23 mouse cellular contexts compared by ENCODE assay signal in the genomic region with DNA sequence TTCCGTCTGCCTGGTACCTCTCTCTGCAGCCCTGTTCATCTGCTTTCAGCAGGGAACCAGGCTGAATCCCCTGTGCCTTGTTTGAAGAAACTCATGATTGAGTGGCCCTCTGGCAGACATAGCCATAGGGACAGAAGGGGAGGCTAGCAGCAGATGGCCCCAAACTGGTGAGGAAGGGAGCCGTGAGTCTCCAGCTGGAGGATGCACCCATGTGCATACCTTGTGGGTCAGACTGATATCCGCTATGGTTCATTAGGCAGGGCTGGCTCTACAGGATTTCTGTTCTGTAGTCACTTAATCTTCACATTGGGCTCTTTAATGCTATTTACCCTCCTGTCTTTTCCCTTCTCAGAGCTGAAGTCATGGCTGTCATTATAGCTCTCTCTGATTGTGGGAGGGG.
DNase-seq lines count a peak whose midpoint lies in the region; ATAC-seq and TF ChIP-seq lines count a peak whose summit lies in the region.
"Had no signal": no experiment of that assay in that cellular context is flagged by ENCODE, and none has a peak within 500 bp of the region (broad histone marks: within the 10 kb centered on the region; RNA-seq: fewer than 3 reads in every experiment).

No protein-coding gene starts in this region.

- no peaks in the 10 kb centered on the region for H3K9me3 ChIP-seq in hindbrain, embryonic 11.5 days (ENCODE audit: control insufficient read depth, low read length)
- no peaks in the 10 kb centered on the region for H3K9me3 ChIP-seq in hindbrain, embryonic 16.5 days (ENCODE audit: control insufficient read depth, low read length)
- no peaks in the 10 kb centered on the region for H3K9me3 ChIP-seq in midbrain, embryonic 11.5 days (ENCODE audit: control insufficient read depth, low read length)
- no peaks in the 10 kb centered on the region for H3K9me3 ChIP-seq in midbrain, embryonic 10.5 days (replicated peaks)
- no peaks in the 10 kb centered on the region for H3K9me3 ChIP-seq in midbrain, postnatal 0 days (ENCODE audit: low read length)
- H3K9me3 ChIP-seq: forebrain, embryonic 12.5 days; heart, embryonic 12.5 days; hindbrain, embryonic 13.5 days; intestine, embryonic 15.5 days; liver, embryonic 13.5 days; neural tube, embryonic 12.5 days had no signal

- peak; percentile 60; the same call in 1 of the 2 replicates for ATAC-seq in hindbrain, embryonic 11.5 days (ENCODE audit: low FRiP score)
- no peak for ATAC-seq in hindbrain, embryonic 16.5 days
- 0 out of 2 replicates have a peak, but pooled peaks have one; percentile 61 for ATAC-seq in midbrain, embryonic 11.5 days (ENCODE audit: low FRiP score)
- no peak for ATAC-seq in midbrain, postnatal 0 days (ENCODE audit: low FRiP score)
- ATAC-seq in activated CD4-positive, CD25-positive, alpha-beta regulatory T cell, adult 4 months, result no peak
- ATAC-seq: intestine, embryonic 15.5 days had no signal

- no peak overlapping the region for H3K9ac ChIP-seq in hindbrain, embryonic 11.5 days (ENCODE audit: low read depth, low read length)
- no peak overlapping the region for H3K9ac ChIP-seq in hindbrain, embryonic 16.5 days (ENCODE audit: low read depth, low read length)
- H3K9ac ChIP-seq in midbrain, embryonic 11.5 days (ENCODE audit: low read length), result no peak overlapping the region
- no peak overlapping the region for H3K9ac ChIP-seq in midbrain, postnatal 0 days (replicated peaks; ENCODE audit: low read length, poor library complexity, severe bottlenecking)
- H3K9ac ChIP-seq: forebrain, embryonic 12.5 days; heart, embryonic 12.5 days; hindbrain, embryonic 13.5 days; intestine, embryonic 15.5 days; liver, embryonic 13.5 days; neural tube, embryonic 12.5 days had no signal

- 63% methylated on average over 3 of the region's 3 CpGs for WGBS in hindbrain, embryonic 11.5 days
- 41% methylated on average over 3 of the region's 3 CpGs for WGBS in hindbrain, embryonic 16.5 days
- WGBS in midbrain, embryonic 11.5 days, result 46% methylated on average over 3 of the region's 3 CpGs
- WGBS in midbrain, embryonic 10.5 days, result 68% methylated on average over 3 of the region's 3 CpGs
- 29% methylated on average over 3 of the region's 3 CpGs for WGBS in midbrain, postnatal 0 days

- no peak overlapping the region for H3K4me3 ChIP-seq in hindbrain, embryonic 11.5 days (ENCODE audit: low read depth, low read length)
- H3K4me3 ChIP-seq in hindbrain, embryonic 16.5 days (ENCODE audit: low read length), result no peak overlapping the region
- no peak overlapping the region for H3K4me3 ChIP-seq in midbrain, embryonic 11.5 days (ENCODE audit: low read depth, low read length)
- no peak overlapping the region for H3K4me3 ChIP-seq in midbrain, embryonic 10.5 days
- no peak overlapping the region for H3K4me3 ChIP-seq in midbrain, postnatal 0 days (ENCODE audit: low read depth, low read length)
- H3K4me3 ChIP-seq: forebrain, embryonic 12.5 days; heart, embryonic 12.5 days; hindbrain, embryonic 13.5 days; intestine, embryonic 15.5 days; liver, embryonic 13.5 days; neural tube, embryonic 12.5 days had no signal

- H3K4me2 ChIP-seq in hindbrain, embryonic 11.5 days (replicated peaks; ENCODE audit: low read depth, low read length), result no peak overlapping the region
- no peak overlapping the region for H3K4me2 ChIP-seq in hindbrain, embryonic 16.5 days (ENCODE audit: low read length)
- no peak overlapping the region for H3K4me2 ChIP-seq in midbrain, embryonic 11.5 days
- H3K4me2 ChIP-seq in midbrain, postnatal 0 days (ENCODE audit: low read depth, low read length, poor library complexity, severe bottlenecking), result no peak overlapping the region
- H3K4me2 ChIP-seq: forebrain, embryonic 12.5 days; heart, embryonic 12.5 days; hindbrain, embryonic 13.5 days; intestine, embryonic 15.5 days; liver, embryonic 13.5 days; neural tube, embryonic 12.5 days had no signal

- no peaks in the 10 kb centered on the region for H3K27me3 ChIP-seq in hindbrain, embryonic 11.5 days (ENCODE audit: control insufficient read depth, insufficient read depth, low read length)
- H3K27me3 ChIP-seq in hindbrain, embryonic 16.5 days (replicated peaks; ENCODE audit: control insufficient read depth, insufficient read depth, low read length), result no peaks in the 10 kb centered on the region; the same call in 1 of the 2 replicates
- H3K27me3 ChIP-seq in midbrain, embryonic 11.5 days (ENCODE audit: control insufficient read depth, insufficient read depth, low read length), result no peaks in the 10 kb centered on the region
- no peaks in the 10 kb centered on the region for H3K27me3 ChIP-seq in midbrain, embryonic 10.5 days (ENCODE audit: low read depth, poor library complexity, severe bottlenecking)
- no peaks in the 10 kb centered on the region for H3K27me3 ChIP-seq in midbrain, postnatal 0 days (ENCODE audit: insufficient read depth, low read length)
- H3K27me3 ChIP-seq: forebrain, embryonic 12.5 days; intestine, embryonic 15.5 days; liver, embryonic 13.5 days; neural tube, embryonic 12.5 days had no signal

- DNase-seq in cerebellum, postnatal 10 days, result peak; percentile 43 to 61
- DNase-seq in cerebellum, postnatal 4 days (ENCODE audit: low spot score in 2 of 2), result no peak
- DNase-seq in hindbrain, embryonic 11.5 days (ENCODE audit: low spot score), result peak; percentile 31
- no peak for DNase-seq in midbrain, embryonic 11.5 days (ENCODE audit: low spot score, missing footprints)
- no peak for DNase-seq in midbrain, embryonic 10.5 days (ENCODE audit: low spot score)
- DNase-seq in midbrain, postnatal 0 days (ENCODE audit: low spot score), result peak; percentile 44
- DNase-seq: adrenal gland, postnatal 25 days; cerebellum, adult 18-20 months; gastrocnemius, postnatal 14 days; heart, adult 11 months; heart, postnatal 10 days; kidney, adult 8-10 months; kidney, postnatal 4 days; liver, embryonic 13.5 days; lung, adult 2 months; lung, postnatal 14 days had no signal

- TF ChIP-seq CTCF in midbrain, postnatal 0 days (IDR thresholded peaks at IDR 0.05), result no peak

- no peaks in the 10 kb centered on the region for H3K36me3 ChIP-seq in hindbrain, embryonic 11.5 days (ENCODE audit: control insufficient read depth, insufficient read depth, low read length)
- no peaks in the 10 kb centered on the region for H3K36me3 ChIP-seq in hindbrain, embryonic 16.5 days (ENCODE audit: control insufficient read depth, insufficient read depth, low read length)
- H3K36me3 ChIP-seq in midbrain, embryonic 11.5 days (ENCODE audit: control insufficient read depth, insufficient read depth, low read length), result no peaks in the 10 kb centered on the region
- H3K36me3 ChIP-seq in midbrain, embryonic 10.5 days, result no peaks in the 10 kb centered on the region
- no peaks in the 10 kb centered on the region for H3K36me3 ChIP-seq in midbrain, postnatal 0 days (ENCODE audit: insufficient read depth, low read length)
- H3K36me3 ChIP-seq: forebrain, embryonic 12.5 days; heart, embryonic 12.5 days; hindbrain, embryonic 13.5 days; intestine, embryonic 15.5 days; liver, embryonic 13.5 days; neural tube, embryonic 12.5 days had no signal

- H3K4me1 ChIP-seq in hindbrain, embryonic 11.5 days (replicated peaks; ENCODE audit: control insufficient read depth, insufficient read depth, low read length), result peaks cover 3% of the 10 kb centered on the region; the same call in 1 of the 2 replicates
- peaks cover 3% of the 10 kb centered on the region for H3K4me1 ChIP-seq in hindbrain, embryonic 16.5 days (ENCODE audit: control insufficient read depth, insufficient read depth, low read depth, low read length)
- peaks cover 5% of the 10 kb centered on the region for H3K4me1 ChIP-seq in midbrain, embryonic 11.5 days (ENCODE audit: control insufficient read depth, insufficient read depth, low read length)
- H3K4me1 ChIP-seq in midbrain, embryonic 10.5 days, result peaks cover 40% of the 10 kb centered on the region
- H3K4me1 ChIP-seq in midbrain, postnatal 0 days (ENCODE audit: insufficient read depth, low read length), result 0 out of 2 replicates have a peak, but pooled peaks cover 4% of the 10 kb centered on the region
- H3K4me1 ChIP-seq: heart, embryonic 12.5 days; intestine, embryonic 15.5 days; liver, embryonic 13.5 days had no signal

- no peak overlapping the region for H3K27ac ChIP-seq in hindbrain, embryonic 11.5 days (ENCODE audit: low read depth, low read length)
- H3K27ac ChIP-seq in hindbrain, embryonic 16.5 days (ENCODE audit: low read depth, low read length), result no peak overlapping the region
- H3K27ac ChIP-seq in midbrain, embryonic 11.5 days (ENCODE audit: low read depth, low read length), result no peak overlapping the region
- no peak overlapping the region for H3K27ac ChIP-seq in midbrain, embryonic 10.5 days (replicated peaks)
- H3K27ac ChIP-seq in midbrain, postnatal 0 days (ENCODE audit: low read depth, low read length), result no peak overlapping the region
- H3K27ac ChIP-seq: forebrain, embryonic 12.5 days; hindbrain, embryonic 13.5 days; intestine, embryonic 15.5 days; liver, embryonic 13.5 days; neural tube, embryonic 12.5 days had no signal

Comparison
In these comparisons a context has a peak if more than half of its experiments do, and no peak if none do; other contexts are left out.
1. DNase-seq: peak in cerebellum, postnatal 10 days (2 of 2), hindbrain, embryonic 11.5 days (single experiment) and midbrain, postnatal 0 days (single experiment); none in cerebellum, postnatal 4 days (0 of 2), midbrain, embryonic 11.5 days (single experiment) and midbrain, embryonic 10.5 days (single experiment).
2. ATAC-seq: peak in hindbrain, embryonic 11.5 days (single experiment) and midbrain, embryonic 11.5 days (single experiment); none in hindbrain, embryonic 16.5 days (single experiment), midbrain, postnatal 0 days (single experiment) and activated CD4-positive, CD25-positive, alpha-beta regulatory T cell, adult 4 months (single experiment).